Mouse (Mus musculus) thymus, postnatal 4 days (tissue): ENCODE measurements around the gene Gm7271.

ENCODE experiments used
- DNase-seq: peaks from one replicate; pipeline ENCODE4 v3.0.0; 2021

The Gm7271 gene

DNA sequence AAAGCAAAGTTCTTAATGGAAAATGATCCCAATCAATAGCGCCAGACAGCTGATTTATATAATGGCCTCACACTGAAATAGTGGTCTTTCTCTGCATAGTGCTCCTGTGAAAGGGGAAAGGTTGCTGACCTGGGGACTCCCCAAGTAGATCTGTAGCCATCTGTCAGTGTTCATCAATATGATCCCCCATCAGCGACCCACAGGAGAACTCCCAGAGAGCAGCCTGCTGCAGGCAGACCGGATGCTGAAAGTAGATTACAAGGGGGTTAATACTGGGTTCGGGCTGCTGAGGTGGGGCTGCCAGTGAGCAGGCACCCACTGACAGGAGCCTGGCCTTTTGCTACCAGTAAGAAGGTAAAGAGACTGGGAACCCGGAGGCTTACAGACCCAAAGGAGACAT is at the start of gene Gm7271:
Gene Gm7271, plus strand, starts transcription at position 230 of the 400 bp plus-strand sequence.
- no peak for DNase-seq

DNA sequence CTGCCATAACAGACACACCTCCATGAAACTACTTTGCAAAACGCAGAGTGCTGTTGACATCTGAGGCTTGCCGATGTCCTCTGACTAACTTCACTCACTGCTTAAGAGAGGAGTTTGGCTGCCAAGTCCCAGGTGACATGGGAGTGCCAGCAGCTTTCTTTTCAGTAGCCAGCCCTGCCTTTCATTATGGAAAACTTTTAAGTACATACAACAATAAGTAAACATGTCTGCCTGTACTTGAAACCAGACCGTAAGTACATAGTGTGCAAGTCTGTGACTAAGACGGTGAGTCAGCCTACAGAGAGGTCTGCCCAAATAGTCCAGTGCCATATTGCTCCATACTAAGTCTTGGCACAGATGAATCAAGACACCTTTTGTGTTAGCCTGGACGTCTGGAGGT is 46.7 kb upstream of the Gm7271 start:
- DNase-seq = no peak

- DNase-seq = no peak
Observed at GRCm38 (mm10) chr5:76437696-76438095, 46.1 kb upstream of the Gm7271 start.

- no peak for DNase-seq
Observed at GRCm38 (mm10) chr5:76441431-76441830, 42.4 kb upstream of the Gm7271 start.

DNA sequence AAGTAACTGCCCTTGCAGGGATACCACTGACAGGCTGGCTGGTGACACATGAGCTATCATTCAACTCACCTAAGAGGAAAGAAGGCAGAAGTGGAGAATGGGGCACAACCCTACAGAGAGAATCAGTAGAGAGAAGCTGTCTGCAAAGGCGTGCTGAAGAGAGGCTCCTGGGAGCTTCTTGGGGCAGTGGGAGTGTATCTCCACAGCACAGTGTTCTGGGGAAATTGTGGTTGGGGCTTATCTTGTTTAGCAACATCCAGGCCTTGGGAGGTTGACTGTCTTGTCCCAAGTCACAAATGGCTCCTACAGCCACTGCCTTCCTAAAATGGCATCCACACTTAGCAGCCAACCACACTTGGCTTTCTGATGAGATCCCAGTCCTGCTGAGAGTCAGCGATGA is 8.9 kb upstream of the Gm7271 start:
- DNase-seq = no peak

DNA sequence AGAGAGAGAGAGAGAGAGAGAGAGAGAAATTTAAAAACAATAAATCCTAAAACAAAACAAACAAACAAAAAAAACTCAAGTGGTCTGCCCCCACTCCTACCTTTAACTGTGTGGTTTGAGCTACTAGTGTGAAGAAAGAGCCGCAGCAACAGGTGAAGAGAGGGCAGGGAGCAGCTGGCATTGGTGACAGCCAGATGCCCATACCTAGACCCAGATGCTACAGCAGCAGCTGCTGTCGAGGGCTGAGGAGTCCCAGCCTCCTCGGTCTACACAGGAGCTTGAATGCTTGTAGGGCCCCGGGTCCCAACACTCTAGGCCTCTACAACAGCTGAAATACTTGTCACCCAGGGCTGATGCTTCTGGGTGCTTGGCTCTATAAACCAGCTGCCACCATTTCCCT is 7.0 kb upstream of the Gm7271 start:
- no peak for DNase-seq

- DNase-seq = no peak
Observed at GRCm38 (mm10) chr5:76477764-76478163, 6.1 kb upstream of the Gm7271 start.

DNA sequence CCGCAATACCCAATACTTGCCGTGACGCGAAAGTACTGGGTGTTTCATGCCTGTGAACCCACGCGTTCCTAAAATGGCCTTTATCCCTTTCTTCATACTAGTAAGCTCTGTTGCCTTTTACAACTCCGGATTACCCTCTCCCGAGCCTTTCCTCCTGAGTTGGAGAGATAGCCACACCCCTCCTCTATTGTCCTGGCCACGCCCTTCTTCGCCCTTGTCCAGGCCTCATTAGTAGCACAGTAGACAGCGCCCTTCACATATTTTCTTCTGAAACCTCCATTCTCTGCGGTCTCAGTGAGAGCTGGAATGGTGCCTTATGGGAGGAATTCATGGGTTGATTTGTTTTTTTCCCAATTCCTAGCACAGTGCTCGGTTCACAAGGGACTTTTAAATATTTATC is 11.3 kb downstream of the Gm7271 start:
- DNase-seq = no peak

DNA sequence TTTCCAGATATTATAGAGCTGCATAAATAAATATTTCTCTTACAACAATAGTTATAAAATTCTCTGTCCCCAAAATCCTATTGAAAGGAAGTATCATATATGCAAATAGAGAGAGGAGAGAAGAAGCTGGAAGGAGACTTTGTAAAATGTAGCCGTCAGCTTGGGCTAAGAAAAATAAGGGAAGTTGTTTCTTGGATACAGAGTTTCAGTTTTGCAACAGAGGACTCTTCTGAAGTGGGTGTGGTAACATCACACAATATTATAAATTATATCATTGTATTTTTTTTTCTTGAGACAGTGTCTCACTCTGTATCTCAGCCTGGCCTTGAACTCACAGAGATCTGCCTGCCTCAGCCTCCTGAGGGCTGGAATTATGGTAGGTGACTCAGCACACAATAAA is 38.6 kb downstream of the Gm7271 start:
- no peak for DNase-seq

DNA sequence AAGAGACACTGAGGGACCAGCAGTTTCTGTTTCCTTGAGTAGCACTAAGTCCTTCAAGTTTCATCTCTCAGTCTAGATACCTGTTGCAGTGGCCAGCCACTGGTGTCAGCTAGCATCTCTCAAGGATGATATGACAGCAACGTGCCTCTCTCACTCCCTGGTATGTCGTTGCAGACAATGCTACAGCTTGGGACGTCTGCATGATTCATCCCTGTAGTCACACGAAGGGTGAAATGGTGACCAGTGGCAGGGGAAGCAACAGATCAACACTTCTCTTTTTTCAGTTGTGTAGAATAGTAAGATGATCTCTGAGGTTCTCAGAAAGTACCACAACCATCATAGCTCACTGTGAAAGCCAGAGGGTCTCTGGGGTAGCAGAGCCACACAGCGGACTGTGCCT is 40.8 kb downstream of the Gm7271 start:
- DNase-seq = no peak

DNA sequence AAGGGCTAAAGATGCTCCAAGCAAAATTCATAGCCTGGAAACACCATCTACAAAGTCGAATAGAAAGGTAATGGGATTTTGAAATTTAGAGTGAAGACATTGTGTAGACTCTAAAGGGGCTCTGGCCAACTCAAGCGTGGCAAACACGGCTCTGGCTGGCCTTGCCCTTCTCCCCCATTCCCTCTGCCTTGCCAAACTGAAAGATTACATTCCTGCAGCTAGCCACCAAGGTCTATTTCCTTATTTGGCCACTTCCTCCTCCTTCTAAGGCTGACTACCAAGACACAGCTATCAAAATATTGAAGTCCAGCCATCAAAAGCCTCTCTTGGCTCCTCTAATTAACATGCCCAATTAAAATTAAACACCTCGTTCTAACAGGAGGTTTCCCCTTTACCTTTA is 41.2 kb downstream of the Gm7271 start:
- DNase-seq = no peak

DNA sequence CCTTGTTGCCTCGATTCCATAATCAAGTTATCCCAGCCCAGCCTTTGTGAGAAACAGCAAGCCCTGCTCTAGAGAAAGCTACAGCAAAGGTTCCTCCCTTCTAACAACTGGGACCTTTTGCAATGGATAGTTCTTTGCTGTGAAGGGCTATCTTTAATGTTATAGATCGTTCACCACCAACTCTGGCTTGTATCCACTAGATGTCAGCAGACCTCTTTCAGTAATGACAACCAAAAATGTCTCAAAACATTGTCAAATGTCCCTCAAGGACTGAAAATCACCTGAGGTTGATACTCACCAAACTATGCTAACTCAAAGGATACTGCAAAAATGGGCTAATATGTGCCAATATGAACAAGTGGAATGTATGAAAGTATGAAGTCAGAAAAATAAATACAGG is 42.0 kb downstream of the Gm7271 start:
- no peak for DNase-seq

- DNase-seq = peak; percentile 95
Observed at GRCm38 (mm10) chr5:76529040-76529703, 45.3 kb downstream of the Gm7271 start, which contains the start of gene Exoc1. Gene Exoc1, plus strand, starts transcription at chr5:76529311.

DNA sequence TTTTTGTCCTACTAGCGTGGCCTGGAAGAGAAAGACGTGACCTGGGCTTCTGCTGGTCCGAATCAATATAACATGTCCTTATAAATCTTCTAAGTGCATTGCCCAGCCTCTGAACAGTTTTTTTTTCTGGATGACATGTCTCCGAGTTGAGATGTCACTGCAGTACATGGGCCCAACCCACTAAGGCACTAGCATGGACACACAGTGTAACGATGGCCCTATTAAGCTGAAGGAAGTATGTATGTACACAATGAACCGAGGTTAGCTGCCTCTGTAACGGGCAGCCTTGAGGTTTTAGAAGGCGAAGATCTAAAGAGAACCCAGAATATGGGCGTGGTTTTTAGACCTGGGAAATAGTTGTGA is 45.8 kb downstream of the Gm7271 start:
- DNase-seq = no peak

GRCm38 (mm10) chr5:76533186-76533585 is 49.3 kb downstream of the Gm7271 start:
- no peak for DNase-seq

DNA sequence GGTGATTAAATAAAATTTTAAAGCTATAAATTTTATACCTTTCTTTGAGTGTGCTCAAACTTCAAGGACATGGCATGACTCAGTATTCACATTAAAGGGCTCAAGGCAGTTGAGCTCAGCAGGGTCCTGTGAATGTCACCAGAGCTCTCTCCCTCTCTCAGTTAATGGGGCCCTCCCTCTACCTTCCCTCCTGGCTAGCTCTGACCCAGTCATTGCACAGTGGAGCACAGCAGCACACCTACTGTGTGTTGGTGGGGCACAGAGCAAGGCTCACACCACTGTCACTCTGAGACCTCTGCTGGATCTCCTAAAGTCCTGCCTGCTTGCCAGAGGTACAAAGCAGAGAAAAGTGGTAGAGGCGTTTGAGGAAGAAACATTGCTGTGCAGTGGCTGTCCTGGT is 52.4 kb downstream of the Gm7271 start:
- DNase-seq = no peak

DNA sequence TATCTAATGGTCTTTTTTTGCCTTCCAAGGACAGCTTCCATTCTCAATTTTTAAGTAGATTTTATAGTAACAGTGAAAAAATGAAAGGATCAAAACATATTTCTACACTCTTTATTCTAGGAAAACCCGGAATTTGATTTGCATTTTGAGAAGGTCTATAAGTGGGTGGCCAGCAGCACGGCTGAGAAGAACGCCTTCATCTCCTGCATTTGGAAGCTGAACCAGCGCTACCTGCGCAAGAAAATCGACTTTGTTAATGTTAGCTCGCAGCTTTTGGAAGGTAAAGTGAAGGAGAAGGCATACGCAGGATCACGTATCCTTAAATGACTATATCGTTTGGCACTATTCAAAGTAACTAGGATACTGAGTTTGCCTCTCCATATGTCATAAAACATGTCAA is 53.7 kb downstream of the Gm7271 start:
- no peak for DNase-seq

DNA sequence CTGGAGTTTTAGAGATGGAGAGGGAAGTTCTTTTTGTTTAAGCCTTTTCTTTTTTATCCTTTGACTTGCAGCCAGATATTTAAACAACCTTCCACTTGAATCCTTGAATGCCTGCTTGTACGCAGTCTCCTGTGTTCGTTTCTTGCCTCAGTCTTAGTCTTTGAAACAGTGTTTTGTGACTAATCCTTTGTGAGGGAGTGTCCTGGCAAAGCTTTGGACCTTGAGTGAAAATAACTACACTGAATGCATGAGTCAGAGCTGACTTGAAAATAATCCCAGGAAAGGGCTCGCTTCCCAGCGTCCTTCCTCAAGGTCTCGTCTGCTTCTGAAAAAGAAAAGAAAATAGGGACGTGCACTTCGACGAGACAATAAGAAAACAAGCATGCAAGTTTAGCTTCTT is 56.3 kb downstream of the Gm7271 start:
- no peak for DNase-seq

GRCm38 (mm10) chr5:76540842-76541241 is 57.0 kb downstream of the Gm7271 start:
- no peak for DNase-seq

DNA sequence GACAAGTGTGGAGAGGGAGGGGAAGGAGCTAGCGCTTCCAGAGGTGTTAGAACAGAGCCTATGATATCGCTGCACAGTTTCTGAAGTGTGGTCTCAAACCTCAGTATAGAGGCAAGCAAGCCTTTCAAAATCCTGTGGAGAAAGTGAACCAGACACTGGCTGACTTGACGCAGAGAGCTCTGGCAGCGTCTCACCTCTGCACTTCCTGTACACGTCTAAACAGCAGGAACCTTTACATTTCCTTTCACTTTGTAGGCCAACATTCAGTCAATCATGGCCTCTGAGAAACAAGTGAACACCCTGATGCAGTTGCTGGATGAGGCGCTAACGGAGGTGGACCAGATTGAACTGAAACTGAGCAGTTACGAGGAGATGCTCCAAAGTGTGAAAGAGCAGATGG is 59.4 kb downstream of the Gm7271 start:
- DNase-seq = peak; percentile 15

DNA sequence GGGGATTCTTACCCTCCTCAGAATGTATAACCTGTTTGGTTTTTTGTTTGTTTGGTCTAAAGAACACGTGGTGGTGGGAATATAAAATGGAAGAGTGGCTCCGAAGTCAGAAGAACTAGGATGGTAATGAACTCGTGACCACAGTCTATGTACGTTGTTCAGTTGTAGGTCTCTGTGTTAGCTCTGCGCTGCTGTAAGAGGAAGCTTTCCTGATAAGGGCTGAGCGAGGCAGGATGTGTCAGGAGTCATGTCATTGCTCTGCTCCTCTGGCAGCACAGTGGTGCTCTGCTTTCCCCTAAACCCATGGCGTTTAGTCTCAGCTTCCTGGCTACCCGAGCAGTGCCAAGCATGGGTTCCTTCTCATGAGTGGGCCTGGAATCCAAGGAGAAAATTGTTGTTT is 66.6 kb downstream of the Gm7271 start:
- no peak for DNase-seq

DNA sequence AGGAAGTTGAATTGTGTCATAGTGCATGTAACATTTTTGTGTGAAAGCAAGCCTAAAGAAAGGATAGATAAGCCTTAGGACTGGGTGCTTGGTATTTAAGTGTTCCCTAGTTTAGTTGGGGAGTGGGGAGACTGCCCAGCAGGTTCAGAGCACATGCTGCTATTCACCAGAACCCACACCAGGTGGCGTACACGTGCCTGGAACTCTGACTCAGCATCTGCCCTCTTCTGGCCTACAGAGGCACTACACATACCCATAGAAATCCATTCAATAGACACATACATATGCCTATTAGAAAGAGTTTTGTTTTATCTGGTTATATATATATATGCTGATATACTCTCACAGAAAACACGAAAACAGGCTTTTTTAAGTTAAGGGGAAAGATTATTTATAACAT is 81.5 kb downstream of the Gm7271 start:
- peak; percentile 86 for DNase-seq
